Mouse (Mus musculus) spleen, adult 12 weeks (tissue): ENCODE results near the gene Scn10a.

Source experiments
- DNase-seq: peaks from one replicate; pipeline ENCODE4 v3.0.0; 2022; ENCODE audit warnings: low spot score

Scn10a gene

GRCm38 (mm10) chr9:119574366-119574765, 144.8 kb downstream of the Scn10a start:
- no peak for DNase-seq

- no peak for DNase-seq
Observed at GRCm38 (mm10) chr9:119573009-119573408, 146.1 kb downstream of the Scn10a start.

GRCm38 (mm10) chr9:119571411-119571888, 147.7 kb downstream of the Scn10a start:
- DNase-seq, result no peak

GRCm38 (mm10) chr9:119570652-119571051, 148.5 kb downstream of the Scn10a start:
- DNase-seq, result no peak

- DNase-seq, result no peak
Observed at GRCm38 (mm10) chr9:119568732-119569131, 150.4 kb downstream of the Scn10a start.

GRCm38 (mm10) chr9:119567800-119568199, 151.3 kb downstream of the Scn10a start:
- DNase-seq, result no peak

GRCm38 (mm10) chr9:119566214-119566613, 152.9 kb downstream of the Scn10a start:
- no peak for DNase-seq

- no peak for DNase-seq
Observed at GRCm38 (mm10) chr9:119564803-119565202, 154.3 kb downstream of the Scn10a start.

- no peak for DNase-seq
Observed at GRCm38 (mm10) chr9:119563617-119564016, 155.5 kb downstream of the Scn10a start.

- no peak for DNase-seq
Observed at GRCm38 (mm10) chr9:119562256-119562655, 156.9 kb downstream of the Scn10a start.

GRCm38 (mm10) chr9:119561746-119562145, 157.4 kb downstream of the Scn10a start:
- no peak for DNase-seq

GRCm38 (mm10) chr9:119559537-119560276, 159.4 kb downstream of the Scn10a start:
- DNase-seq, result no peak
